Mouse (Mus musculus) hindbrain, embryonic 11.5 days (tissue): ENCODE results near the gene Klhdc8b. TPM values are rescaled to one million over a fixed set of nuclear protein-coding genes. Genes with fewer than 3 reads are reported as not detected.

Source experiments
- ATAC-seq: fragments of 200-750 bp; cut with Nextera tagmentation; 2 replicates; pipeline ENCODE4 v1.8.0; 2017; ENCODE audit warnings: mild to moderate bottlenecking, moderate TSS enrichment, moderate library complexity; ENCODE audit not compliant: low FRiP score
- DNase-seq: peaks from one replicate; pipeline ENCODE4 v3.0.0-alpha.2; 2015; ENCODE audit warnings: low spot score
- H3K27ac ChIP-seq: fragments of 300-500 bp; sonication (generic); 2 replicates; pipeline ENCODE4 v1.5.1; 2014; ENCODE audit warnings: mild to moderate bottlenecking, low read depth, low read length
- H3K27me3 ChIP-seq: fragments of 300-500 bp; sonication (generic); 2 replicates; pipeline ENCODE4 v1.6.1; 2014; ENCODE audit warnings: mild to moderate bottlenecking, low read length, moderate library complexity, mixed read lengths; ENCODE audit not compliant: control insufficient read depth, insufficient read depth
- H3K36me3 ChIP-seq: fragments of 300-500 bp; sonication (generic); 2 replicates; pipeline ENCODE4 v1.6.1; 2014; ENCODE audit warnings: mild to moderate bottlenecking, low read length, moderate library complexity, mixed read lengths; ENCODE audit not compliant: control insufficient read depth, insufficient read depth
- H3K4me1 ChIP-seq: fragments of 300-500 bp; sonication (generic); replicated peaks from 2 replicates; pipeline ENCODE4 v1.6.1; 2014; ENCODE audit warnings: low read length, mixed read lengths; ENCODE audit not compliant: control insufficient read depth, insufficient read depth
- H3K4me2 ChIP-seq: fragments of 300-500 bp; sonication (generic); replicated peaks from 2 replicates; pipeline ENCODE4 v1.6.1; 2014; ENCODE audit warnings: mild to moderate bottlenecking, low read depth, low read length
- H3K4me3 ChIP-seq: fragments of 300-500 bp; sonication (generic); 2 replicates; pipeline ENCODE4 v1.5.1; 2014; ENCODE audit warnings: low read depth, low read length
- H3K9ac ChIP-seq: fragments of 300-500 bp; sonication (generic); 2 replicates; pipeline ENCODE4 v1.6.1; 2014; ENCODE audit warnings: low read depth, low read length
- H3K9me3 ChIP-seq: fragments of 300-500 bp; sonication (generic); 2 replicates; pipeline ENCODE4 v1.6.1; 2016; ENCODE audit warnings: low read length; ENCODE audit not compliant: control insufficient read depth
- WGBS: fragments of 180-500 bp; shearing (Covaris S2); extraction: QIAGEN DNeasy Blood & Tissue Kit; methylation state at CpG from one replicate; pipeline ENCODE4 v1.1.7; 2014; 5-methylcytosine and 5-hydroxymethylcytosine counted together
- polyA plus RNA-seq: library from polyadenylated mRNA; unstranded; fragments of >200 nt; fragmentation: Nextera tagmentation; extraction: Ambion mirVana; gene quantifications from 2 replicates; pipeline ENCODE4 v1.2.1, GENCODE M21; 2014

Gene Klhdc8b
- polyA plus RNA-seq, 1 experiment from 2014 or later = 28.8 TPM

GRCm38 (mm10) chr9:108493246-108493645, 31.9 kb upstream of the Klhdc8b start:
- no peaks in the 10 kb centered on the region for H3K27me3 ChIP-seq
- no peak overlapping the region for H3K27ac ChIP-seq
- H3K4me2 ChIP-seq = no peak overlapping the region
- no peaks in the 10 kb centered on the region for H3K9me3 ChIP-seq
- H3K4me3 ChIP-seq = no peak overlapping the region
- no peak overlapping the region for H3K9ac ChIP-seq
- DNase-seq (no peak), ATAC-seq (no peak)
- H3K4me1 ChIP-seq = peaks cover 10% of the 10 kb centered on the region; the same call in 1 of the 2 replicates
- H3K36me3 ChIP-seq = peaks cover 23% of the 10 kb centered on the region
- 96% methylated on average over 8 of the region's 8 CpGs for WGBS

DNA sequence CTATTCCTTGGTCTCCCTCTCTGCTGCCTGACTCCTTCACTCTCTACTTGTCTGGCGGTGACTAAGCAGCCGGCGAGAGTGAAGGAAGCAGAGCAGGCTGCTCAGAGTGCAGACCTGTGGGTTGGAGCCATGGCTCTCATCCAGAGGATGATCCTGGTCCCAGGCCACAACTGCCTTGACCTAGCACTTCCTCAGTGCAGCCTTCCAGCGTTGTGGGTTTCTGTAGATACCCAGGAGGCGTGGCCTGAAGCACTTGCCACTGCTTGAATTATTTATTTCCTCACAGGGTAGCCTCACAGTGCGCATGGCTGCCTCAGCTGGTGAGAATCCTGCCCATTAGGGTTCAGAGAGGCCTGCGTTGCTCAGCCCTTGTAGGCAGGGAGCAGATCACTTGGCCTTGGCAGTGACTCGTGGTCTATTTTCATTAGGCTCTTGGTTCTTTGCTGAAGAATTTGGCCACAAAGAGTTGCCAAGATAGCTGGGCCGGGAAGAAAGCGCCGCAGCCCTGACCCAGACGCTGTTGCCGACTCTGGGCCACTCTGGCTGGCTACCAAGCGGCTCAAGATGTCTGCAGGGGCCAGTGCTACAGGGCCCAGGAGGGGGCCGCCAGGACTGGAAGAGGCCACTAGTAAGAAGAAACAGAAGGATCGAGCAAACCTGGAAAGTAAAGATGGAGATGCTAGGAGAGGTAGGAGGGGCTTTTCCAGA, 30.8 kb upstream of the Klhdc8b start:
- H3K9ac ChIP-seq = peak overlapping the region; percentile 7; the same call in 1 of the 2 replicates
- 89% methylated on average over 16 of the region's 16 CpGs for WGBS
- H3K4me2 ChIP-seq = peak overlapping the region; percentile 59
- H3K4me3 ChIP-seq = peak overlapping the region; percentile 88; the same call in 1 of the 2 replicates
- peaks cover 10% of the 10 kb centered on the region; the same call in 1 of the 2 replicates for H3K4me1 ChIP-seq
- DNase-seq = no peak
- no peaks in the 10 kb centered on the region for H3K27me3 ChIP-seq
- peaks cover 20% of the 10 kb centered on the region for H3K36me3 ChIP-seq
- no peaks in the 10 kb centered on the region for H3K9me3 ChIP-seq
- H3K27ac ChIP-seq = no peak overlapping the region
- no peak for ATAC-seq

GRCm38 (mm10) chr9:108491286-108491580, 29.9 kb upstream of the Klhdc8b start:
- 13% methylated on average over 12 of the region's 12 CpGs for WGBS
- Histone ChIP-seq H3K4me3 (peak overlapping the region; percentile 88), H3K36me3 (peaks cover 20% of the 10 kb centered on the region), H3K27me3 (no peaks in the 10 kb centered on the region), H3K27ac (peak overlapping the region; percentile 87), H3K4me1 (peaks cover 10% of the 10 kb centered on the region; the same call in 1 of the 2 replicates), H3K9me3 (no peaks in the 10 kb centered on the region), H3K4me2 (peak overlapping the region; percentile 59), H3K9ac (peak overlapping the region; percentile 83)
- DNase-seq (no peak), ATAC-seq (no peak)

GRCm38 (mm10) chr9:108490559-108491285, 29.3 kb upstream of the Klhdc8b start, which contains the start of gene Usp19:
Gene Usp19 (plus strand): TSS chr9:108490602.
- no peaks in the 10 kb centered on the region for H3K9me3 ChIP-seq
- H3K27ac ChIP-seq = peak within 1 kb of the TSS; percentile 87
- WGBS = under 1% methylated on average over 61 of the region's 69 CpGs
- peak within 1 kb of the TSS; percentile 83 for H3K9ac ChIP-seq
- H3K4me2 ChIP-seq = peak within 1 kb of the TSS; percentile 59
- H3K27me3 ChIP-seq = no peaks in the 10 kb centered on the region
- DNase-seq (peak; percentile 97), ATAC-seq (peak; percentile 93)
- peak within 1 kb of the TSS; percentile 88 for H3K4me3 ChIP-seq
- peaks cover 10% of the 10 kb centered on the region; the same call in 1 of the 2 replicates for H3K4me1 ChIP-seq
- H3K36me3 ChIP-seq = peaks cover 16% of the 10 kb centered on the region

GRCm38 (mm10) chr9:108489702-108490558, 28.5 kb upstream of the Klhdc8b start:
- peak overlapping the region; percentile 59 for H3K4me2 ChIP-seq
- H3K9ac ChIP-seq = peak overlapping the region; percentile 52; the same call in 1 of the 2 replicates
- H3K27me3 ChIP-seq = no peaks in the 10 kb centered on the region
- H3K27ac ChIP-seq = peak overlapping the region; percentile 87
- peaks cover 10% of the 10 kb centered on the region; the same call in 1 of the 2 replicates for H3K4me1 ChIP-seq
- H3K4me3 ChIP-seq = peak overlapping the region; percentile 88
- H3K9me3 ChIP-seq = no peaks in the 10 kb centered on the region
- peaks cover 14% of the 10 kb centered on the region for H3K36me3 ChIP-seq
- ATAC-seq (no peak; the same call in 1 of the 2 replicates), DNase-seq (no peak)
- WGBS = 72% methylated on average over 26 of the region's 26 CpGs

- DNase-seq = no peak
- ATAC-seq = no peak
- WGBS = 96% methylated on average over 20 of the region's 20 CpGs
- H3K27me3 ChIP-seq = no peaks in the 10 kb centered on the region
- H3K4me3 ChIP-seq = no peak overlapping the region
- H3K27ac ChIP-seq = no peak overlapping the region
- no peak overlapping the region for H3K9ac ChIP-seq
- no peaks in the 10 kb centered on the region for H3K9me3 ChIP-seq
- H3K4me2 ChIP-seq = no peak overlapping the region
- H3K4me1 ChIP-seq = peaks cover 10% of the 10 kb centered on the region; the same call in 1 of the 2 replicates
- peaks cover 9% of the 10 kb centered on the region for H3K36me3 ChIP-seq
Measured at GRCm38 (mm10) chr9:108489215-108489614, 27.8 kb upstream of the Klhdc8b start.

DNA sequence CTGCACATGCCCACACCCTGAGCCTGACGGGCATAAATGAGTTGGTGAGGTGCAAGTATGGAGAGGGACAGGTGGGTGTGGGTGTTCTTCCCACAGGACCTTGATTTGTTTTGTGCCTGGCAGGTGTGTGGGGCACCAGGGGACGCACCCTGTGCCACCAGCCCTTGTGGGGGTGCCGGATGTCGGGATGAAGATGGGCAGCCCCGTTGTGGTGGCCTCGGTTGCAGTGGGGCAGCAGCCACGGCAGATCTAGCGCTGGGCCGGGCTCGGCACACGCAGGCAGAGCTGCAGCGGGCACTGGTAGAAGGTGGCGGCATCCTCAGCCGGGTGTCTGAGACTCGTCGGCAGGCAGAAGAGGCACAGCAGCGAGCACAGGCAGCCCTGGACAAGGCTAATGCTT, 27.0 kb upstream of the Klhdc8b start:
- no peak overlapping the region for H3K9ac ChIP-seq
- WGBS = 97% methylated on average over 17 of the region's 17 CpGs
- no peak overlapping the region for H3K4me3 ChIP-seq
- ATAC-seq (no peak), DNase-seq (no peak)
- H3K27ac ChIP-seq = no peak overlapping the region
- peaks cover 10% of the 10 kb centered on the region; the same call in 1 of the 2 replicates for H3K4me1 ChIP-seq
- no peaks in the 10 kb centered on the region for H3K9me3 ChIP-seq
- H3K4me2 ChIP-seq = no peak overlapping the region
- H3K27me3 ChIP-seq = no peaks in the 10 kb centered on the region
- peaks cover 6% of the 10 kb centered on the region for H3K36me3 ChIP-seq

GRCm38 (mm10) chr9:108486973-108487530, 25.7 kb upstream of the Klhdc8b start:
- no peaks in the 10 kb centered on the region for H3K9me3 ChIP-seq
- no peaks in the 10 kb centered on the region for H3K27me3 ChIP-seq
- H3K4me3 ChIP-seq = no peak overlapping the region
- WGBS = 96% methylated on average over 8 of the region's 8 CpGs
- H3K4me2 ChIP-seq = no peak overlapping the region
- no peak for DNase-seq
- H3K27ac ChIP-seq = no peak overlapping the region
- ATAC-seq = no peak
- H3K9ac ChIP-seq = no peak overlapping the region
- no peaks in the 10 kb centered on the region for H3K36me3 ChIP-seq
- H3K4me1 ChIP-seq = peaks cover 6% of the 10 kb centered on the region; the same call in 1 of the 2 replicates
